Mouse (Mus musculus) activated CD4-positive, CD25-positive, alpha-beta regulatory T cell, adult 4 months (primary cell): ENCODE measurements around the gene Abcc3. TPM values are rescaled to one million over a fixed set of nuclear protein-coding genes. Genes with fewer than 3 reads are reported as not detected.
"Not testable (repeated sequence)": the region's sequence is repeated elsewhere in the genome, so short reads cannot be mapped to it uniquely, and the experiment has no call there.

Experiments used
- ATAC-seq: one replicate; pipeline ENCODE4 v1.8.0; 2017
- polyA plus RNA-seq, 2 experiments: library from polyadenylated mRNA; unstranded; fragments of 100-300 nt; shearing (Covaris generic); gene quantifications; one replicate each; pipeline ENCODE4 v1.2.1; 2017

Gene Abcc3
- polyA plus RNA-seq, 2 experiments from 2014 or later, result 0.45 to 0.79 TPM

- not testable (repeated sequence) for ATAC-seq
Observed at GRCm38 (mm10) chr11:94402029-94402428, 9.2 kb upstream of the Abcc3 start.

- no peak for ATAC-seq
Observed at GRCm38 (mm10) chr11:94400996-94401395, 8.2 kb upstream of the Abcc3 start.

GRCm38 (mm10) chr11:94394107-94394506, 1.3 kb upstream of the Abcc3 start:
- no peak for ATAC-seq

GRCm38 (mm10) chr11:94393490-94393889, 693 bp upstream of the Abcc3 start:
- not testable (repeated sequence) for ATAC-seq

- ATAC-seq, result no peak
Observed at GRCm38 (mm10) chr11:94391661-94392060, 1.1 kb downstream of the Abcc3 start.

- no peak for ATAC-seq
Observed at GRCm38 (mm10) chr11:94390825-94391224, 2.0 kb downstream of the Abcc3 start.

- no peak for ATAC-seq
Observed at GRCm38 (mm10) chr11:94389724-94390396, 2.9 kb downstream of the Abcc3 start.

- no peak for ATAC-seq
Observed at GRCm38 (mm10) chr11:94389021-94389420, 3.8 kb downstream of the Abcc3 start.

GRCm38 (mm10) chr11:94387756-94388155, 5.0 kb downstream of the Abcc3 start:
- no peak for ATAC-seq

GRCm38 (mm10) chr11:94385977-94386771, 6.6 kb downstream of the Abcc3 start:
- peak; percentile 80 for ATAC-seq

- ATAC-seq, result no peak
Observed at GRCm38 (mm10) chr11:94379736-94380135, 13.1 kb downstream of the Abcc3 start.

- ATAC-seq, result no peak
Observed at GRCm38 (mm10) chr11:94379061-94379460, 13.7 kb downstream of the Abcc3 start.

- peak; percentile 33 for ATAC-seq
Observed at GRCm38 (mm10) chr11:94374276-94374948, 18.4 kb downstream of the Abcc3 start.

GRCm38 (mm10) chr11:94370809-94371208, 22.0 kb downstream of the Abcc3 start:
- peak; percentile 52 for ATAC-seq

GRCm38 (mm10) chr11:94369981-94370380, 22.8 kb downstream of the Abcc3 start:
- ATAC-seq, result peak; percentile 51

GRCm38 (mm10) chr11:94365340-94365739, 27.5 kb downstream of the Abcc3 start:
- ATAC-seq, result no peak

GRCm38 (mm10) chr11:94363690-94364089, 29.1 kb downstream of the Abcc3 start:
- no peak for ATAC-seq

- ATAC-seq, result no peak
Observed at GRCm38 (mm10) chr11:94362101-94362500, 30.7 kb downstream of the Abcc3 start.

GRCm38 (mm10) chr11:94361166-94361870, 31.5 kb downstream of the Abcc3 start:
- no peak for ATAC-seq

GRCm38 (mm10) chr11:94359168-94359567, 33.6 kb downstream of the Abcc3 start:
- ATAC-seq, result no peak

- ATAC-seq, result peak; percentile 57
Observed at GRCm38 (mm10) chr11:94355521-94356217, 37.1 kb downstream of the Abcc3 start.

- no peak for ATAC-seq
Observed at GRCm38 (mm10) chr11:94351094-94351493, 41.7 kb downstream of the Abcc3 start.
